Mouse (Mus musculus) thymus, adult 2 months (tissue): ENCODE measurements at regions not wholly inside any gene's neighbourhood (a gene's known extent, or its start where the extent isn't known, plus 50 kb on each side); places are given as distances from the start of the nearest gene placed in this dataset.

Source experiments
- CTCF ChIP-seq: fragments of 200-500 bp; IDR thresholded peaks from 2 replicates; pipeline ENCODE4 v1.5.1; 2012; ENCODE audit warnings: mild to moderate bottlenecking, control low read depth, low read length, moderate library complexity, borderline replicate concordance; ENCODE audit not compliant: control insufficient read depth, poor library complexity, insufficient read depth; ENCODE audit errors: extremely low read depth
- POLR2A ChIP-seq: fragments of 200-500 bp; IDR thresholded peaks from 2 replicates; pipeline ENCODE4 v1.6.1; 2012; ENCODE audit warnings: mild to moderate bottlenecking, low read length, control low read depth, moderate library complexity; ENCODE audit not compliant: control insufficient read depth, poor library complexity, insufficient read depth; ENCODE audit errors: extremely low read depth

GRCm38 (mm10) chr9:113342131-113342530, 365.9 kb downstream of the Pdcd6ip start:
- TF ChIP-seq CTCF (no peak), POLR2A (no peak)
